Mouse (Mus musculus) E14TG2a.4 (cell line): Measurements from ENCODE around the gene Lgals4.

Experiments used
- H3K27me3 ChIP-seq: 2 replicates; pipeline ENCODE4 v1.6.1; 2014; ENCODE audit warnings: low read length, control low read depth; ENCODE audit not compliant: insufficient read depth
- H3K36me3 ChIP-seq: 2 replicates; pipeline ENCODE4 v1.6.1; 2014; ENCODE audit warnings: low read length, control low read depth; ENCODE audit not compliant: insufficient read depth
- H3K4me1 ChIP-seq: replicated peaks from 2 replicates; pipeline ENCODE4 v1.6.1; 2014; ENCODE audit warnings: low read depth, low read length, control low read depth
- H3K4me3 ChIP-seq: replicated peaks from 2 replicates; pipeline ENCODE4 v1.5.1; 2014; ENCODE audit warnings: mild to moderate bottlenecking, low read length
- H3K9me3 ChIP-seq: 2 replicates; pipeline ENCODE4 v1.6.1; 2014; ENCODE audit warnings: low read length, control low read depth
- CTCF ChIP-seq: conservative IDR thresholded peaks from 2 replicates; pipeline ENCODE4 v1.5.1; 2014; ENCODE audit warnings: low read length
- NANOG ChIP-seq: IDR thresholded peaks from 2 replicates; pipeline ENCODE4 v1.6.1; 2014; ENCODE audit warnings: borderline replicate concordance, low read length, mixed read lengths
- POU5F1 ChIP-seq: IDR thresholded peaks from 2 replicates; pipeline ENCODE4 v1.6.1; 2014; ENCODE audit warnings: low read length, borderline replicate concordance

Lgals4 gene

DNA sequence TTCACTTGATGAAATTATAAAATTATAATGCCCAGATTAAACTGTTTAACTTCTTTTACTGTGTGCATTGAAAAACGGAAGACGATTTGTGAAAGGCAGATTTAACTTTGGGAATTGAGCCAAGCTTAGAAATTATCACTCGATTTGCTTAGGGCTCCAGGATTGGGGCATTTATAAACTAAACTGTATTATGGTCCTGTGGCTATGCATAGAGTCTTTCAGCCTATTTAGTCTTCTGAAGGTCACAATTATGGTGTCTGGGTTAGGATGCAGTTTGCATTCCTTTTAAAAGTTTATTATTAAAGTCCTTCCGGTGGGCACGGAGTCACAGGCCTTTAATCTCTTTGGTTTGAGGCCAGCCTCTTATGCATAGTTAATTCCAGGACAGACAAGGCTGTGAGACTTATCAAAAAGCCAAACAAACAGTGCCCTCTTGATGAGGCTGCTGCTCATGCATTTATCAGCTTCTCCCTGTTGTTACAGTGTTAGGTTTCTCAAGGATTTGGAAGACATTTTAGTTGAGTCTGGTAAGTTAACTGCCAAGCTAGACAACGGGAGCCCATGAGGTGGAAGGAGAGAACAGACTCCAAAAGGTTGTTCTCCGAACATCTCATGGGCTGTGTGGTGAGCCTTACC is 21.9 kb upstream of the Lgals4 start:
- Histone ChIP-seq H3K4me1 (peaks cover 58% of the 10 kb centered on the region), H3K4me3 (peak overlapping the region; percentile 89), H3K9me3 (no peaks in the 10 kb centered on the region), H3K36me3 (peaks cover 53% of the 10 kb centered on the region), H3K27me3 (no peaks in the 10 kb centered on the region)
- TF ChIP-seq NANOG, result no peak
- no peak for TF ChIP-seq POU5F1
- no peak for TF ChIP-seq CTCF

DNA sequence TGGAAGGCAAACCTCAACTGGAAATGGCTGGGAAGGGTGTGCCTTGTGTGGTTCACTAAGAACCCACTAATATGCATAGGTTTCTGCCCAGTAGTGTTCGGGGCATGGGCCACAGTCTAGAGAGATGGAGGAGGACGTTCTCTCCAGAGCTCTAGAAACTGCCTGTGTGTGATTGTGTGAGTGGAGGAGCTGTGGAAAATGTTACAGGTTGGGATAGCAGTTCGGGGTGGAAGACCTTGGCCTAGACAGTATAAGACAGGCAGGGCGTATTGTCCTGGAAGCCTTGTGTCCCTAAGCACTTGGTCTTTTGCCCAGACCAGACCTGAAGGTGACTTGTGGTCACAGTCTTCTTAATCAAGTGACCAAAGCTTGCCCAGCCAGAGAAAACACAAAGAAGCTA is 21.2 kb upstream of the Lgals4 start:
- H3K4me1 ChIP-seq, result peaks cover 64% of the 10 kb centered on the region
- no peaks in the 10 kb centered on the region for H3K9me3 ChIP-seq
- H3K4me3 ChIP-seq, result peak overlapping the region; percentile 89
- H3K36me3 ChIP-seq, result peaks cover 59% of the 10 kb centered on the region
- H3K27me3 ChIP-seq, result no peaks in the 10 kb centered on the region
- TF ChIP-seq NANOG, result no peak
- TF ChIP-seq POU5F1, result no peak
- no peak for TF ChIP-seq CTCF

DNA sequence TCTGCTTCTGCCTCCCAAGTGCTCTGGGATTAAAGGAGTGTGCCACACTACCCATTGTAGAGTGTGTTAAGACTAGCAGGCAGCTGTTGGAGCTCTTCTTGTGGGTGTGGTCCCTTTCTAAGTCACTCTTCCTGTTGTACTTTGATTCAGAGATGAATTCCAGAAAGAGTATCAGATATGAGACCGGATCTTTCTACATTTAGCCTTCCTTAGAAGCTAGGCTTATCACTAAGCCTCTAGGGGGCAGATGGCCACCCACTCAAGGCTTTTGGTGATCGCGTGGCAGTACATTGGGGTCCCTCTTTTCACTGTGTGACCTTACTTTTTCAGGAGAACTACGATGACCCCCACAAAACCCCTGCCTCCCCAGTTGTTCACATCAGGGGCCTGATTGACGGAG is 20.7 kb upstream of the Lgals4 start:
- H3K4me3 ChIP-seq, result peak overlapping the region; percentile 89
- no peaks in the 10 kb centered on the region for H3K9me3 ChIP-seq
- TF ChIP-seq POU5F1 (no peak), CTCF (peak; percentile 16)
- H3K4me1 ChIP-seq, result peaks cover 64% of the 10 kb centered on the region
- peaks cover 65% of the 10 kb centered on the region for H3K36me3 ChIP-seq
- no peaks in the 10 kb centered on the region for H3K27me3 ChIP-seq

DNA sequence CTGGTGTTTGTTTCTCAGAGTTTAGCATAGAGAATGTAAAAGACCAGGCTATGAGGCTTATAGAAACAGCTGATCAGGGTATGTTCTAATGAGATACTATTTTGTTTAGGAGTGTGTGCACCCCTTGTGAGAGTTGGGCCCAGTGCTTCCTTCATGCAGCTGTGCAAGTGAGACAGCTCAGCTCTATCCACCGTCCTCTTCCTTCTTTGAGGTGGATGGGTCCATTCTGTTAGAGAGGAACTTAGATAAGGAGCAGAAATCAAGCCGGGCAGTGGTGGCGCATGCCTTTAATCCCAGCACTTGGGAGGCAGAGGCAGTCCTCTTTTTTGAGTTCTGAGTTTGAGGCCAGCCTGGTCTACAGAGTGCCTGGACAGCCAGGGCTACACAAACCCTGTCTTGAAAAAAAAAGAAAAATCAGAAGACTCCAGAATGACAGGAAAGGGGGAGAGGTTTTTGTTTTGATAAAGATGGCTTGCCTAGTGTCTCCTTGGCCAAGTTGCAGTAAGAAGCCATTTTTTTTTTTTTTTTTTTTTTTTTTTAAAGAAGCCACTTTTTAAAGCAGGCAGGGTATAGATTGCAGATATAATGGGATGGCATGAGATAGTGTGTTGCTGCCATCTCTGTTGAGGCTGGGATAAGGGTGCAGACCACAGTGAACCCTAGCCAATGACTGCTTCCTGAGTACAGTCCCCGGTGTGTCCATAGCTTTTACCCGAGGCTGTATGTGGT is 19.2 kb upstream of the Lgals4 start:
- peaks cover 80% of the 10 kb centered on the region for H3K36me3 ChIP-seq
- TF ChIP-seq NANOG (no peak), CTCF (no peak), POU5F1 (no peak)
- H3K27me3 ChIP-seq, result no peaks in the 10 kb centered on the region
- peak overlapping the region; percentile 89 for H3K4me3 ChIP-seq
- peaks cover 74% of the 10 kb centered on the region for H3K4me1 ChIP-seq
- no peaks in the 10 kb centered on the region for H3K9me3 ChIP-seq

DNA sequence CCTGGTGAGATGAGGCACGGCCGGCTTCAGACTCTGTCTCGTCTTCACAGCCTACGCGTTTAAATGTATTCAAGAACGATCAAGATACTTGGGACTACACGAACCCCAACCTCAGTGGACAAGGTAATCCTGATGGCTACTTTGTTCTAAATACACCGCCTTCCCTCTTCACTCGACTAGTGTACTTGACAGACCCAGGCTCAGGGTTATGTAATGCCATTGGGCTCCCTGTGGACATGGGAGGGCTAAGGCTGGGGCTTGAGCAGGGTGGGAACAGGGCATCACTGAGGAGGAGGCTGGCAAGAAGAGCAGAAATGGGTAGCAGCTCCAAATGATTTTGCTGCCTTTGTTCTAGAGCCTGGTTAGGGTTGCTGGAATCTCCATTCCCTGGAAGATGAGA is 18.4 kb upstream of the Lgals4 start:
- H3K4me1 ChIP-seq, result peaks cover 81% of the 10 kb centered on the region
- H3K36me3 ChIP-seq, result peaks cover 87% of the 10 kb centered on the region
- no peaks in the 10 kb centered on the region for H3K9me3 ChIP-seq
- H3K4me3 ChIP-seq, result peak overlapping the region; percentile 58
- H3K27me3 ChIP-seq, result no peaks in the 10 kb centered on the region
- no peak for TF ChIP-seq NANOG
- TF ChIP-seq CTCF, result no peak
- no peak for TF ChIP-seq POU5F1

DNA sequence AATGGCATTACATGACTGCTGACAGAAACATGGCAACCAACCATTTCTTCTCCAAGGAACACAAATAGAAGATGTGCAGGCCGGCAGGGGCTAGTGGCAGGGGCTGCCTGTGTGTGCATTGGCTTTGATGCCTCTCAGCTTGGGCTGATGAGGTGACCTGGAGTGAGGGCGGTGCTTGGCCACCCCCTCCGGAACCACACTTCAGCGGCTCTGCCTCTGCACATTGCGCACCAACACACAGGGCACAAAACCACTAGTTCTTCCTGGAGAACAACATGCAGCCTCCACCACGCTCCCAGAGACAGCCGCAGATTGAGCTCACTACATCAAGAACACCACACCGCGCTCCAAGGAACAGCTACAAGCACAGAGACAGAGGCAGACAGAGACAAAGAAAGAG is 17.5 kb upstream of the Lgals4 start:
- Histone ChIP-seq H3K36me3 (peaks cover 97% of the 10 kb centered on the region), H3K27me3 (no peaks in the 10 kb centered on the region), H3K4me3 (peak overlapping the region; percentile 58), H3K4me1 (peaks cover 91% of the 10 kb centered on the region), H3K9me3 (no peaks in the 10 kb centered on the region)
- TF ChIP-seq CTCF (no peak), NANOG (no peak), POU5F1 (no peak)

DNA sequence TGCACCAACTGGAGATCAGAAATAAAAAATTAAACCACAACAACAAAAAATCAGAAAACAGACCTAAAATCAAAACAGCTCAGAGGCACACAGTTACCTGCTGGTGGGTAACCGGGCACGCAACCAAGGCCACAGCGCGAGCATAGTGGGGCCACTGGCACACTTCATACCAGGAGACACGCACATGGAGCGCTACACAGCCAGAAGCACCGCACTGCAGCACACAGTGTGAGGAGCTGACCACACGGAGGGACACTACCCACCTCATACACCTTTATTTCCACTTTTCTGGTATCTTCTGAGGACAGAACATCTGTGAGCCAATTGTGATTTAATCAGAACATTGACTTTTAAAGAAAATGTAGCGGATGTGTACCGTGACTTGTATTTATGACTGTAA is 16.7 kb upstream of the Lgals4 start:
- Histone ChIP-seq H3K4me1 (peaks cover 98% of the 10 kb centered on the region), H3K36me3 (peaks cover 100% of the 10 kb centered on the region), H3K27me3 (no peaks in the 10 kb centered on the region), H3K4me3 (peak overlapping the region; percentile 58), H3K9me3 (no peaks in the 10 kb centered on the region)
- TF ChIP-seq POU5F1 (no peak), CTCF (no peak), NANOG (no peak)

DNA sequence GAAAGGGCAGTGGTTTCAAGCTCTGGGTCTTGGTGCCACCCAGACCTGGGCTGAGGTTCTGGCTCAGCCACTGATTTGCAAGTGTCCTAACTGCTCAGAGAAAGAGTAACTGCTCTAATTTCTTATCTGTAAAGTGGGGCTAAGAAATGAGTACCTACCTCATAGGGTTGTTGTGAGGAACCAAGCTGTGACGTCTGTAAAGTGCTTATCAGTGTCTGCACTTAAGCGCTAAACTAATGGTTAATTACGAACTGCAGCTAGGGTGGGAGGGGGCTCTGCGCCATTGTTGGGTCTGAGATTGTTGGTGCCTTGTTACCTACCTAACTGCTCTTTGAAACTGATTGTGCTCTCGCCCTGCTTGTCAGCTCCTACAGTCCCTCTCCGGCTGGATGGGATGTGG is 16.1 kb upstream of the Lgals4 start:
- Histone ChIP-seq H3K9me3 (no peaks in the 10 kb centered on the region), H3K27me3 (no peaks in the 10 kb centered on the region), H3K4me3 (peak overlapping the region; percentile 58), H3K36me3 (peaks cover 100% of the 10 kb centered on the region), H3K4me1 (peaks cover 98% of the 10 kb centered on the region)
- TF ChIP-seq CTCF, result no peak
- TF ChIP-seq POU5F1, result no peak

DNA sequence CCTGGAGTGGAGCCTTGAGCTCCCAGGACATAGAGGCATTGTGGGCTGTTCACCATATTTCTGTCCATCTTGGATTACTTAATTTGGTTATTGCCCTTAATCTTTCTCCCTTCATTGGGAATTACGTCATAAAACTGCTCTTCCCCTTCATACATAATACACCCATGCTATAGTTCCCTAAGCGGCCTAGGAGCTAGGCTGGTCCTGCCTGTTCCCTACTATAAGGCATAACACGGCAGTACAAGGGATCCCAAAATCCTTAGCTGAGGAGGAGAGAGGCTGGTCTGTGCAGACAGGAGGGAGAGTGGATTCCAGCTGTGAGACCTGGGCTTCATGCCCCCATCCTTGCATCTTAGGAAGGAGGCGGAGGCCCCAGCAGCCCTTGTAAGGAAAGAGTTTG is 15.7 kb upstream of the Lgals4 start:
- no peaks in the 10 kb centered on the region for H3K9me3 ChIP-seq
- H3K27me3 ChIP-seq, result no peaks in the 10 kb centered on the region
- H3K36me3 ChIP-seq, result peaks cover 100% of the 10 kb centered on the region
- no peak for TF ChIP-seq CTCF
- TF ChIP-seq NANOG, result no peak
- H3K4me3 ChIP-seq, result peak overlapping the region; percentile 58
- H3K4me1 ChIP-seq, result peaks cover 97% of the 10 kb centered on the region
